Mouse (Mus musculus): Measurements from ENCODE around the gene Taf10.

- TF ChIP-seq POLR2A (IDR thresholded peaks at IDR 0.05; ENCODE audit: low read depth, low read length) (no peak), CTCF (IDR thresholded peaks at IDR 0.05; ENCODE audit: borderline replicate concordance, insufficient read depth, low read length) (no peak)
These were observed 53.3 kb downstream of the Taf10 start for GRCm38 (mm10) chr7:105690875-105691274.

Data from embryonic fibroblast, embryonic 13.5 days (primary cell).